Mouse (Mus musculus) lung, postnatal 10 days (tissue): ENCODE results near the gene Vmn1r4.
A peak's percentile ranks its signal among the peaks of the same experiment; 100 is the strongest.

ENCODE experiments used
- DNase-seq: peaks from one replicate; pipeline ENCODE4 v3.0.0; 2021

Gene Vmn1r4

GRCm38 (mm10) chr6:56923726-56924707 lies at the start of gene Vmn1r4, which contains the start of gene Nt5c3:
Vmn1r4 (plus strand) TSS chr6:56924015.
Nt5c3 (minus strand) TSS chr6:56923932.
- DNase-seq: peak; percentile 93

DNA sequence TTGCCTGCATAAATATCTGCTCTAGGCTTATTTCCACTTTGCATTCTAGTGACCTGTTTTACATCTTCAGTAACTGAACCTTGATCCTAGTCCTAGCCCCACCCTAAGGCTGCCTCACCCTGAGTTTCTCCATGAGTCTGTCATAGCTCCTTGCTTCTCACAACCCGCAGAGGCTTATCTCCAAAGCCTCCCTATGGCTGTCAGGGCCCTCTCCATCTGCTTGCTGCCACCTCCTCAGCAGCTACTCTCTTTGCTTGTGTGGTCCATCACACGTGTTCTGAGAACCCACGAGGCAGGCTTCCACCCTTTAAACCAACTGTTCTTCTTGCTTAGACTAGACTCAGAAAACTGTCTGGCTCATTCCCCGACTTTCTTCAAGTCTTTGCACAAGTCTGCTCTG lies 46.9 kb upstream of the Vmn1r4 start:
- DNase-seq: no peak

DNA sequence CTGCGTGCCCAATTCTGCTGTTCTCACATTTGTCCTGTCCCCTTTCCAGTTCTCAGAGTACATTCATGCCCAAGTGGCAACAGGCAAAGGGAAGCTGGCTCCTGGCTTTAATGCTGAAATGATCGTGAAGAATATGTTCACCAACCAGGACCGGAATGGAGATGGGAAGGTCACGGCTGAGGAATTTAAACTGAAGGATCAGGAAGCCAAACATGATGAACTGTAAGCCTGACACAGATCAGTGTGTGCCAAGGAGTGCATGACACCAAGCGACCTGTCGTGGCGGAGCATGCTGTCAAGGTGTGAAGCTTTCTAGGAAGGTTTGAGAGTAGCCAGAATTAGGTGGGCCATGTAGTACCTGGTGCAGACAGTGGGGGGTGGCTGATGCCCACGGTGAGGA lies 45.8 kb upstream of the Vmn1r4 start:
- no peak for DNase-seq

DNA sequence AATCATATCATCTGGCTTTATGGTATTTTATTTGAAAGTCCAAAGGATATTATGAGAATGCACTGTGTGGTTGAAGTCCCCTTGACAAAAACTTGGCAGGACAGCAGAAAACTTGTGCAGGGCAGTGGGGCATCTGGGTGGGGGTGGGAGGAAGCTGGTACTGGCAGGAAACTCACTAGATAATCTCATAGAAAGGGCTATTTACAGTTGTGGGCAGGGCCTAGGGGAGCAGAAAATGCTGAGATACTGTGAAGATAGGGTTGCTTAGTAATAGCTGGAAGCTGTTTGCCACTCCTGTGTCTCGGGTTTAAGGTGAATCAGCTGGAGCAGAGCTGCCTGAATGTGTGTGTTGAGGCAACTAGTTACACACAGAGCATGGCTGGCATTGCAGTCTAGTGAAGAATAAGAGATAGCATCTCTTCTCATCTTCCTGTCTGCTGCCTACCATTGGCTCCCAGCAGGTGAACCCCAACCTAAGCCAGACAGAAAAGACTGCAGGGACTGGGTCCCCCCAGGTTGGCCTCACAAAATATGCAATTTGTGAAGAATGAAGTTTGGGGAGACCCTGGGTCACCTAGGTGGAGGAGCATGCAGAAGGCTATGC lies 44.4 kb upstream of the Vmn1r4 start:
- no peak for DNase-seq

- no peak for DNase-seq
Measured at GRCm38 (mm10) chr6:56888561-56888960, 35.3 kb upstream of the Vmn1r4 start.

DNA sequence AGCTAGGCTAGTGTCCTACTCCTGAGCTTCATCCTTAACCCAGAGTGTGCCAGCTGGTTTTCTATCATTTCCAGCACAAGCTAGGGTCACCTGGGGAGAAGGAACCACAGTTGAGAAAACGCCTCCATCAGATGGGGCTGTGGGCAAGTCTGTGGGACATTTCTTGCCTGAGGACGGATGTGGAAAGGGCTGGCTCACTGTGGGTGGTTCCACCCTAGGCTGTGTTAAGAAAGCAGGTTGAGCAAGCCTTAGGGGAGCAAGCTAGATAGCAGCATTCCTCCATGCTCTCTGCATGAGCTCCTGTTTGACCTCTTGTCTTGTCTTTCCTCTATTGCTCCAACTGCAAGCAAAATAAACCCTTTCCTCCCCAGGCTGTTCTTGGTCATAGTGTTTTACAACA lies 33.1 kb upstream of the Vmn1r4 start:
- DNase-seq: no peak

GRCm38 (mm10) chr6:56899601-56900000 lies 24.2 kb upstream of the Vmn1r4 start:
- no peak for DNase-seq

GRCm38 (mm10) chr6:56901336-56901735 lies 22.5 kb upstream of the Vmn1r4 start:
- DNase-seq: no peak

DNA sequence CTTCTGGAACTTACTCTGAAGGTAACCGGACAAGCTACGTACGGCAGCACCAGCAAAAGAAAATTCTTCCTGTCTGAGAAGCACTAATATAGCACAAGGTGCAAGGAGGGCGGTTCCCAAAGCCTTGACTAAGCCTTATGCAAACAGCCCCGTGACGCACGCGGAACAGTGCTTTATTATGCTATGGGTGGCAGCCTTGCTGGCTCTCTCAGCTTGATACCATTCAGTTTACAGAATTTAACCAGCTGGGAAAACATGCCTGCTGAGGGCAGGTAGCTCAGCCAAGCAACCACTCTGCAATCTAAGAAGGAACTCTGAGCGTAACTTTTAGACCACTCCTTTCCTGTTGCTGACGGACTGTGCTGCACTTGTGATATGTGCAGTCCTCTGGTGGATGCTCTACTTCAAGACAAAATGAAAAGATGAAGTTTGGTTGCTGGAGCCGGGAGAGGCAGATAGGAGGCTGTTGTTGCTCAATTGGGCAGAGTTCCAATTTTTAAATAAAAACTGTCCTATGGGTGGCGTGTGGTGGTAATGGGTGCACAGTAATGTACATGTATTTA lies 21.9 kb upstream of the Vmn1r4 start:
- DNase-seq: peak; percentile 68

DNA sequence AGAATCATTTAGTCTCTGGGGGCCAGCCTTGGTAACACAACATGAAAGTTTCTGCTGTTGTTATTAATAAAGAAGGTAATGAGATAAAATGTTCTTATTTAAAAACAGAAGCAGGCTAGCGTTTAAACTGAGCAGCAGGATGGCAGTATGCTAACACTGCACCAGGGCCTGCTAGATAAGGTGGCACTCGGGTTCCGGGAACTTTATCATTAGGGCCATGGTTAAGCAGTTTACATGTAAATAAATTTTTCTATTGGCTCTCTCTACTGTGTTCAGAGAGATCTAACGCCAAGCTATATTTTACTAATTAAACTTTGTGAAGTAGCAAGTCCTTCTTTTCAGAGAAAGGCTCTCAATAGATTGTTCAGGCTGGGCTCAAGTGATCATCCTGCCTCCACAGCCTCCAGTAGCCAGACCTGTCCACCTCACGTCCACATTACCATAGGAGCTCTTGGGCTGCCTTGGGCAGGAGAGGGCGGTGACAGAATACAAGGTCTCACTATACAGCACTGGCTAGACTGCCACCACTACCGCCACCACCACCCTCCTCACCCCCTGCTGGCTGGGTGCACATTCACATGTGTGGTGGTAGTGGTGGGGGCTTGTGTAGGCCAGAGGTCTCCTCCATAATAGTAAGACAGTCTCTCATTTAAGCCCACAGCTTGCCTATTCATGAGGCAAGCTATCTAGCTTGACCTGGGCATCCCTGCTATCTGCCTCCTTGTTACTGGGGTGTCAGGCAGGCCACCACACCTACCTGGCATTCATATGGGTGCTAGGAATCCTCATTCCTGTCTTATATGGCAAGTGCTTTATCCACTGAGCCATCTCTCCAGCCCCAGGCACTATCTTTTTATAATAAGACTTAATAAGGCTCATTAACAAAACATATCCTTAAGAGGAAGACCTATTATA lies 21.0 kb upstream of the Vmn1r4 start:
- no peak for DNase-seq

DNA sequence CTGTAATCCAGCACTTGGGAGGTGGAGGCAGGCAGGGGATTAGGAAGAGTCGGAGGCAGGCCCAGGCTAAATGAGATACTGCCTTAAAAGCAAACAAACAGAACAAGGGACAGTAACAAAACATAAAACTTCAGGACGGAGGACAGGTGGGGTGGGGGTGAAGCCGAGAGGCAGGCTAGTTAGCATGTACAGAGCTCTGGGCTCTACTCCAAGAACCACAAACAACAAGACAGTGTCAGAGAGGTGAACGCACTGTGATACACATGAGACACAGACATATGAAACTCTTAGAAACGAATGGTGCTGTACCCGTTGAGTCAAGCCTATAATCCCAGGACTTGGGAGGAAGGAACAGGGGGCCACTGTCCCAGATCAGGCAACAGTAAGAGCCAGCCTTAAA lies 20.0 kb upstream of the Vmn1r4 start:
- DNase-seq: no peak

DNA sequence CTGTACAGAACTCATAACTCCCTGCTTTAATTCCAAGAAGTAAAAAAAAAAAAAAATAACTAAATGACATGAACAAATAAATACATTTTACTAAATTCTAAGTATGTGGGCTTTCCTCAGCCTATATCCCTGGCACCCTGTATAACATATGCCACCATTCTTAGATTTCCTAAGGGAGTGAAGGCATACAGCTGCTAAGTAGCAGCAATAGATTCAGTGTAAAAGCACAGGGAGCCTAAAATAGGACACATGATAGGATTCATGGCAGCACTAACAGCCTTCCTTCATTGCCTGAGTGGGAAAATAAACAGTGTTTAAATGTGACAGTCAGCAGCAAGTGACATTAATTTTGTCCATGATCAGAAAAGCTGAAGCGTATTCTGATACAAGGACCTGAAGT lies 19.5 kb upstream of the Vmn1r4 start:
- DNase-seq: no peak

DNA sequence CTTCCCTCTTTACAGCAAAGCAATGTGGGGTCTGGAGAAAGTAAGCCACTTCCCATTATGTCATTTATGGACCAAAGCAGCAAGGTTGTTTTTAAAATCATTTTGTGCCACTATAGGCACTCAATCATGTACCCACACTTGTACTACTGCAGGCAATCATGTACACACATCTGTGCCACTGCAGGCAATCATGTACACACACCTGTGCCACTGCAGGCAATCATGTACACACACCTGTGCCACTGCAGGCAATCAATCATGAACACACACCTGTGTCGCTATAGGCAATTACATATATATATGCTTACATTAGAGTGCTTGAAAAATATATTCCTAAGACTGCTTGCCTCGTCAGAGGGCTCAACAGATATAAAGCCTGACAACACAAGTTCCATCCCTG lies 18.8 kb upstream of the Vmn1r4 start:
- DNase-seq: no peak

DNA sequence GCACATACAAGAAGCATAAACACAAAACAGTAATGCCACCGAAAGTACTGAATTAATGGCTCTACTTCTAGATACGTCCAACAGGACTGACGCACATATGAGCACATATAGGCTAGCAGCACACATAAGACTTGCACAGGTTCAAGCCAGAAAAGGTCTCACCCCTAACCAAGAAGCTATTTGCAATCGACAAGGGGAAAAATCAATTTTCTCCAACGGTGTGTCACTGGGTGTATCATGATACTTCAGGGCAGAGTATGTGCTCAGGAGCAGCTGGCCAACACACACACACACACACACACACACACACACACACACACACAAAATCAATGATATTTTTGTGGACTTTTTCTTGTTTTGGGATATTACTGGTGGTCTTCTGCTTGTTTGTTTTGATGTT lies 18.3 kb upstream of the Vmn1r4 start:
- no peak for DNase-seq

DNA sequence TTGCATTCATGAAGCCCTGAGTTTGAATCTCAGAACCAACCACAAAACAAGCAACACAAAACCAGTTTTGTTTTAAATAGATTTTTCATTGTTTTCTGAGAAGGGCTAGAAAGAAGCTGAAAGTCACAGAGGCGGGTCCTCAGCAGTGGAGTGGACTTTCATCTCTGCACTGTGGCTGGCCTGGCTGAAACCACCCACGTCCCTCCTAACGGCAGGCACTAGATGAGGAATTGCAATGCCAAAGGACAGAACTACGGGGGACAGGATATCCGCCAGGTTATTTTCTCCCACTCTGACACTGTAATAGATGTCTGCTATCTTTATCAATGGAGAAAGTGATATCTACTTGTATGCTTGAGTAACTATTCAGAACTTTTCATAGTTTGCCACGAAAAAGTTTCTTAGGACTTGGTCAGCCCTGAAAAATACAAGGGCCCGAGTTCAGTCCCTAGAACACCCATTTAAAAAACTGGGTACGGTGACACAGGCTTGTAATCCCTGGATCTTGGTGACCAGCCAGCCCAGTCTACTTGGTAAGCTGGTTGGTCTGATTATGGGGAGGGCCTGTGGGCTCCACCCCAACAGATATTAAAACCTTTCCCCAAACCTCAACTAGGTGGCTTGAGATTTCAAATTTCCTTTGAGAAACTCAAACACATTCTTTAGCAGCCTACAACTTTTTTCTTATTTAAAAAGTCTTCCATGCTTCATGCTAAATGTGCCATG lies 17.5 kb upstream of the Vmn1r4 start:
- no peak for DNase-seq

GRCm38 (mm10) chr6:56907973-56908372 lies 15.8 kb upstream of the Vmn1r4 start:
- DNase-seq: no peak

DNA sequence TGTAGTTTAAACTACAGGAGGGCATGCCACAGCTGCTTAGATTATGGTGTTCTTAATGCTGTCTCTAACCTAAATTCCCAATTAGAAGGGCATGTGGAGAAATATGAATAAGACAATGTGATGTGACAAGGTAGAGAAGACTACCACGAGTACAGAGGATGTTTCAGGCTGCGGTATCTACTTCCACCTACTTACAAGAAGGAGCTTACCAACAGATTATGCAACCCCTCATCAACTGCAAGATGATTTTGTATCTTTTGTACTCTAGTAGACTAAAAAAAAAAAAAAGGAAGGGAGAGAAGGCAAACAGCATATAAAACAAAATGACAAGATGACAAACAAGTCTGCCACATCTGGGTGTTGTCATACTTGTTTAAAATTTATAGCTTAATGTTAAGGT lies 15.4 kb upstream of the Vmn1r4 start:
- no peak for DNase-seq

GRCm38 (mm10) chr6:56908912-56909311 lies 14.9 kb upstream of the Vmn1r4 start:
- peak; percentile 77 for DNase-seq

DNA sequence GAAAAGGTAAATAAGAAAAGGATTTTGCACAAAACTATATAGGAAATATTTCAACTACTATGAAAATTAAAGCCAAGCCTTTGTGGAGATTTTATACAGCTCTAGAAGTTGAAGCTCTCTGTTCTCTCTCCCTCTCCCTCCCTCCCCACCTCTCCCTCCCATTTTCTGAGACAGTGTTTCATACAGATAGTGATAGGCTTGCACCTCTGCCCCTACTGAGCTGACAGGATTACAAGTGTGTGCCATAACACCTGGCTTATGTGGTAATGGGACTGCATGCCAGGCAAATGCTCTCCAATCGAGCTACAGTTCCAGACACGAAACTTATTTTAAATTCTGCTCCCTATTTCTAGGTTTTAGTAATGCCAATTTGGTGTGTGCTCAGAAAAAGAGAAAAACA lies 12.9 kb upstream of the Vmn1r4 start:
- DNase-seq: no peak

- DNase-seq: no peak
Measured at GRCm38 (mm10) chr6:56913092-56913858, 10.5 kb upstream of the Vmn1r4 start.

- no peak for DNase-seq
Measured at GRCm38 (mm10) chr6:56916279-56916678, 7.5 kb upstream of the Vmn1r4 start.
